Mouse (Mus musculus) activated CD4-positive, CD25-positive, alpha-beta regulatory T cell, adult 4 months (primary cell): Measurements from ENCODE around the gene Ttc17. TPM values are rescaled to one million over a fixed set of nuclear protein-coding genes. Genes with fewer than 3 reads are reported as not detected.

Experiments
- ATAC-seq: one replicate; pipeline ENCODE4 v1.8.0; 2017
- polyA plus RNA-seq, 2 experiments: library from polyadenylated mRNA; unstranded; fragments of 100-300 nt; shearing (Covaris generic); gene quantifications; one replicate each; pipeline ENCODE4 v1.2.1; 2017

Gene Ttc17
- polyA plus RNA-seq, 2 experiments from 2014 or later = 34.9 to 36.7 TPM

- ATAC-seq = no peak
Measured at GRCm38 (mm10) chr2:94289659-94290058, 116.8 kb downstream of the Ttc17 start.

DNA sequence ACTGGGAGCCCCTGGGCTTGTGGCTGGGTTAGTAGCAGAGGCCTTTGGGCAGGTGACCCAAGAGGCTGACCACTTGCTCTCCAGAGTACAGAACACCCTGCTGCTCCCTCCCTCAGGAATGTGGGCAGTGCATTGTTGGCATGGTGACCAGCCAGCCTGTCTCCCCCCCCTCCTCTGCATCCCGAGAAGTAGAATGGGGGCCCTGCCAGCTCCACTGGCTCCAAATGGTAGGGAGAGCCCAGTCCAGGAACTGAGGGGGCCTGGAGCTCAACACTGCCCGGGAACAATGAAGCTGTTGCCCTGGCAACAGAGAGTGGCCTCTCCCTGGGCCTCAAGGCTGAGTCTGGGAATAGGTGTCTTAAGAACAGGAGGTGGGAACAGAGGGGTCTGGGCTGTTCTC lies 117.3 kb downstream of the Ttc17 start:
- no peak for ATAC-seq

GRCm38 (mm10) chr2:94288086-94288485 lies 118.4 kb downstream of the Ttc17 start:
- ATAC-seq = no peak

GRCm38 (mm10) chr2:94287435-94287834 lies 119.1 kb downstream of the Ttc17 start:
- ATAC-seq = no peak

GRCm38 (mm10) chr2:94283526-94283925 lies 123.0 kb downstream of the Ttc17 start:
- no peak for ATAC-seq

DNA sequence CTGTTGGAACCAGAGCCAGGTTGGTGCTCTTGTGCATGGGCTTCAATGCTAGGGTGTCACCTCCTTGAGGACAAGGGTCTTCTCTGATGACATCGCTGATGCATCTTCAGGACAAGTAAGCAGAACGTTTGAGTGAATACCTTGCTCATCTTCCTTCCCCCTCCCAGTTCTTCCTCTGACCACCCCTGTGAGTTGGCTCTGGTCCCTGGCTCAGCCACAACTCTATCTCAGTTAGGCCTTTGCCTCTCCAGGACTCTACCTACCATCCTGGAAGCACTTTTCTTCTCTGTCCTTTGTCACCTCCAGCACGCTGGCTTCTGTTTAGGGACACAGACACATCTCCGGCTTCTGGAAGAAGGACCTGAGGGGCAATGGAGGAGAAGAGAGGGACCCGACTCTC lies 126.9 kb downstream of the Ttc17 start:
- no peak for ATAC-seq

DNA sequence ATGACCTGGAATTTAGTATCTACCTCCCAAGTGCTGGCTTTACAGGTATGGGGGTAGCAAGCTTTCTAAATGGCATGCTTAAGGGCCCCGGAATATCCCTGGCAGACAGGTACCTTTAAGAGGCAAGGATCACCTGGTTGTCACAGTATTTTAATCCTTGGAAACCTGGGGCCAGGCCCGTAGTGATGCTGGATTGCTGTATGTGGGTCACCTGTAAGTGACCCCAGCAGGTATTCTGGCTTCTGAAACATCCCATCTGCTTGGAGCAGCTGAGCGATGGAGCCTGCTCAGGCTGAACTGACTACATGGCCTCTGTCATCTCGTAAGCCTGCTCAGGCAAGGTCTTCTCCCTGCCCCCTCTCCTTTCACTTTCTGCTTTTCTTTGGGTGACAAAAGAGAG lies 130.4 kb downstream of the Ttc17 start:
- ATAC-seq = no peak

- no peak for ATAC-seq
Measured at GRCm38 (mm10) chr2:94275658-94276057, 130.8 kb downstream of the Ttc17 start.

DNA sequence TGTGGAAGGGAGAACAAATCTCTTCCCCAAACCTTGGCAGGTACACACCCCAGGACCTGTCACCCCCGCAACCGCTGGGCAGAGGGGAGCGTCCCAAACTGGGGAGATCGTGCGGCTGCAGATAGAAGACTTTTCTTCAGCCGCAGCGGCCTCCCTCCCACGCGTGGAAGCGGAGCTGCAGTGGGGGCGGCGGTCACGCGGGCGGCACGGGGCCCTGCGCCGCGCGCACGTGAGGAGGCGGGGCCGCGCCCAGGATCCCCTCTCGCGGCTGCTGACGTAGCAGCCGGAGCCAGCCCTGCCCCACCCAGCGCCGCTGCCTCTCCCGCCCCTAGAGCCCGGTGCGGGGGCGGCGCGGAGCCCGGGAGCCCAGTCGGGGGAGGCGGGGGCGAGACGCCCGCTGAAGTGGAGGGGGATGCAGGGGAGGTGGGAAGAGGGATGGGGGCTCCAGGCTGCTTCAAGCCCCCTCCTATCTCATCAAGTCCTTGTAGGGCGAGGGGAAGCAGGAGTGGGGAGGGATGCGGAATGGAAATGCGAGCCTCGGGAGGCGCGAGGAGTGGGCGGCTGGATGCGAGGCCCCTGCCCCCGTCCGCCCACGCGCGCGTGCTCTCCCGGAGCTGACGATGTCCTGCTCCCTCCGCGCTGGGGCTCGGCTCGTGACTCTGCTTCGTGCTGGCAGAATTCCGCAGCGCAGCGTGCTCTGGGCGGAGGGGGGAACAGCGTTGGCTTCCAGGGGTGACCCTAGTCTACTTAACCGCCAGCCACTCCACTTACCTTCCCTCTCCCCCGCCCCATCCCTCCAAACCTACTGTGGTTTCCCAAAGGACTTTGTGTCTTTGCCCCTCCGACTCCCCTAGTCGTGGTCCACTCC lies 133.1 kb downstream of the Ttc17 start:
- peak; percentile 72 for ATAC-seq

DNA sequence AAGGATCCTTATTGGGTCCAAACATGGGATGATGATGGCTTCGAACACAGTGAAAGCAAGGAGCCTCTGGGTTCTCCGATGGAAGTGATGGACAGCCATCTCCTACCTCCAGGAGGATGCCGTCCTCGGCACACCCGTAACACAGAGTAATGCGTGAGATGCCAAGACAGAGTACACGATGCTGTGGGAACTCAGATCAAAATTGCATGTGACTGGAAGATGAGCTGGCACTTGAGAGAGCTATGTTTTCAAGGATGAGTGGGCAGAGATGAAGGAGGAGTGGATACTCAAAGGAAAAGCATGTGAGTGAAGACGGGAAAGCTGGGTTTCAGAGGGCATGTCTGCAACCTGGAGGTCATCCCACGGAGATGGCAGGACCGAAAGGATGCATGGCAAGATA lies 135.3 kb downstream of the Ttc17 start:
- ATAC-seq = no peak

DNA sequence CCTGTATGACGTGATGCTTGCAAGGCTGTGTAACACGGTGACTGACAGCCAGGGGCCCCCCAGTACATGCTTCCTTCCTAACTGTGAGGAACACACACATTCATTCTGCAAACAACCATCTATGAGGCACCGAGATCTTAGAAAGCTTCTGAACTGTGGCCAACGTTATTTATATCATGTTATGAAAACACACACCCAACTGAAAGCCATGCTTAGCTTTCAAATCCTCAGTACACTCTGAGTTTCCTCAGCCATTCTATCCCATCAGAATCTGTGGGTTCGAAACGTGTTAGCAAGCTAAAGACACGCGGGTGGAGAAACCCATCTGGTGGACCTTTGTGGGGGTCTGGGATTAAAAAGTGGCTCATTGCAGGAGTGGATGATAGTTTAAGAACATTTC lies 137.7 kb downstream of the Ttc17 start:
- no peak for ATAC-seq

GRCm38 (mm10) chr2:94267213-94267850 lies 139.2 kb downstream of the Ttc17 start:
- ATAC-seq = no peak

DNA sequence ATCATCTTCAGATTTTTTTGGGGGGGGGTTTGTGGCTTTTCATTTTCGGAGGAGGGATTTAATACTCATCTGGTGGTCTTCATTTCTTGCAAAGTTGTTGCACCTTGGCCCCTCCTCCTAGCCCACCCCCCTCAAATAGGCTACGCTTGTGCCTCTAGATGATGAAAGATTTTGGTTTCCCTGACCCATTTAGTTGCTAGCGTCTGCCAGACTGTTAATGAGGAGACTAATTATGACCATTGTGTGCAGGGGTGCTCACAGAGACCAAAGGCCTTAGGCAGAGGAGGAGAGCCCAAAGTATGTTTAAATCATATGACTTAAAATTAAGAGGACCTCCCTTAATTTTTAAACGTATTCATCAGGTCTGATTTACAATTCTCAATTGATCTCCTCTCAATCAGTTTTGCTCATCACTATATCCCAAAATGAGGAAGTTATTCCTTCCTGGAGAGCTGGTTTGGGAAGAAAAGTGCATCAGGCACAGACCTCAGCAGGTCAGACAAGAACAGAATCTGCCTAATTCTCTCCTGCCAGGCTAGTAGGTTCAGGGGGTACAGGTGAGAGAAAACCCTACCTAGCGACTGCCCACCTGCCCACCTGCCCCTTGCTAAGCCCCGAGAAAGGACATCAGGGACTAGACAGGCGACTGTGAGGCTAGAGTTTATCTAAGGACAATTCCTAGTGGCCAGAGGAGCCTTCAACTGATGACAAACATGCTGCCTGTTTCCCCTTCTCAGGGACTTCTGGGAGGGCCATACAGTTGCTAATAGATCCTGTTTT lies 139.9 kb downstream of the Ttc17 start:
- no peak for ATAC-seq

GRCm38 (mm10) chr2:94265221-94266191 lies 141.0 kb downstream of the Ttc17 start:
- ATAC-seq = no peak

GRCm38 (mm10) chr2:94264631-94265098 lies 141.8 kb downstream of the Ttc17 start:
- ATAC-seq = no peak

GRCm38 (mm10) chr2:94264006-94264405 lies 142.5 kb downstream of the Ttc17 start:
- ATAC-seq = no peak

GRCm38 (mm10) chr2:94263530-94263937 lies 143.0 kb downstream of the Ttc17 start:
- no peak for ATAC-seq

DNA sequence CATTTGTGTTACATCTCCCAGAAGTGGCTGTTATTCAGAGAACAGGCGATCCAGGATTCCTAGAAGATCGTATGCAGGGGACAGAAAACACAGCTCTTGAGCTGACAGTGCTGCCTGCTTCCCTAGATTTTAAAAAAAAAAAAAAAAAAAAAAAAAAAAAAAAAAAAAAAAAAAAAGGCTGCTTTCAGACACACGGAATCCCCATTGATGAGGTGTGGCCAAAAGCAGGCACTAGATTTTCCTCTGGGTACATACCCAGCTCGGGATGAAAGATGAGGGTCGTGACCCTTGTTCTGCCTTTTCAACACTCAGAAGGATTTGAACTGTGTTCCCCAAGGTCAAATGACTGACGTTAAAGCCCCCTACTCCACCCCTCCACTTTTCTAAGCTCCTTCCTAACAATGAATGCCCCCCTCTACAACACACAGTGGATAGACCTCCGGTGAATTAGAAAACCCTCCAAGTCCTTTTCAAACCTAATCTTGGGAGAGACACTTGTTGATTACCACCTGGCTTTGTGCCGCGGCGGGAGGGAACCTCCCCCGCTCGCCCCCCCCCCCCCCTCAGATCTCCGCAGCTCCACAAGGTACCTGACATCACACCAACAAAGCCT lies 143.5 kb downstream of the Ttc17 start:
- no peak for ATAC-seq

GRCm38 (mm10) chr2:94254102-94254501 lies 152.4 kb downstream of the Ttc17 start:
- no peak for ATAC-seq
